Mouse (Mus musculus) cerebellum, adult 2 months (tissue): ENCODE measurements around the gene Med13l.

Experiments used
- CTCF ChIP-seq: fragments of 200-500 bp; IDR thresholded peaks from 2 replicates; pipeline ENCODE4 v1.5.1; 2011; ENCODE audit warnings: low read depth, mild to moderate bottlenecking, control low read depth, low read length, moderate library complexity, borderline replicate concordance; ENCODE audit not compliant: insufficient read depth
- POLR2A ChIP-seq: fragments of 200-500 bp; IDR thresholded peaks from 2 replicates; pipeline ENCODE4 v1.6.1; 2011; ENCODE audit warnings: low read length, control low read depth, borderline replicate concordance; ENCODE audit not compliant: insufficient read depth

DNA sequence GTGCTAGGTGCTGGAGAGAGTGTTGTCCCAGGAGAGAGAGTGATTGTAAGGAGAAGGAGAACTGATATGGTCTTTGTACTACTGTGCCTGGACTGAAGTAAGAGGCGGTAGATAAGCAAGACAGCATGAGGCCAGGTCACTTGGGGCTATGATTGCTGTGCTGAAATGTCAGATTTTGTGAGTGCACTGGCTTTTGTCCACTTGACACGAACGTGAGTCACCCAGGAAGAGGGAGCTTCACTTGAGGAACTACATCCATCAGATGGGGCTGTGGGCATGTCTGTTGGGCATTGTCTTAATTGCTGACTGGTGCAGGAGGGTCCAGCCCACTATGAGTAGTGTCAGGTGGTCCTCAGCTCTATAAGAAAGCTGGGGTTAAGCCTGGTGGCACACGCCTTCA is 61.4 kb downstream of the Med13l start:
- TF ChIP-seq CTCF (no peak), POLR2A (no peak)
